Mouse (Mus musculus): Measurements from ENCODE around the gene Lrrc29. TPM values are rescaled to one million over a fixed set of nuclear protein-coding genes. Genes with fewer than 3 reads are reported as not detected.

Lrrc29 gene
- polyA plus RNA-seq, 1 experiment from 2014 or later: 0.78 TPM

- H3K4me3 ChIP-seq (replicated peaks): no peak overlapping the region
- H3K36me3 ChIP-seq (replicated peaks): peaks cover 24% of the 10 kb centered on the region; the same call in 1 of the 2 replicates
- no peak overlapping the region for H3K27ac ChIP-seq
- no peaks in the 10 kb centered on the region for H3K27me3 ChIP-seq
- no peak overlapping the region for H3K4me2 ChIP-seq
- H3K4me1 ChIP-seq: peaks cover 15% of the 10 kb centered on the region
- ATAC-seq (ENCODE audit: low FRiP score): no peak
- 84% methylated on average over 8 of the region's 8 CpGs for WGBS
- no peak overlapping the region for H3K9ac ChIP-seq
- H3K9me3 ChIP-seq: no peaks in the 10 kb centered on the region
These were observed 27.6 kb upstream of the Lrrc29 start for GRCm38 (mm10) chr8:105353583-105354135.

- Histone ChIP-seq H3K4me3 (replicated peaks) (peak overlapping the region; percentile 58), H3K36me3 (replicated peaks) (no peaks in the 10 kb centered on the region), H3K27ac (no peak overlapping the region), H3K27me3 (peaks cover 7% of the 10 kb centered on the region), H3K9ac (peak overlapping the region; percentile 60; the same call in 1 of the 2 replicates), H3K4me2 (peak overlapping the region; percentile 68), H3K4me1 (peaks cover 38% of the 10 kb centered on the region), H3K9me3 (no peaks in the 10 kb centered on the region)
- ATAC-seq (ENCODE audit: low FRiP score): no peak
- 36% methylated on average over 7 of the region's 7 CpGs for WGBS
These were observed 24.1 kb upstream of the Lrrc29 start for GRCm38 (mm10) chr8:105350186-105350585.

DNA sequence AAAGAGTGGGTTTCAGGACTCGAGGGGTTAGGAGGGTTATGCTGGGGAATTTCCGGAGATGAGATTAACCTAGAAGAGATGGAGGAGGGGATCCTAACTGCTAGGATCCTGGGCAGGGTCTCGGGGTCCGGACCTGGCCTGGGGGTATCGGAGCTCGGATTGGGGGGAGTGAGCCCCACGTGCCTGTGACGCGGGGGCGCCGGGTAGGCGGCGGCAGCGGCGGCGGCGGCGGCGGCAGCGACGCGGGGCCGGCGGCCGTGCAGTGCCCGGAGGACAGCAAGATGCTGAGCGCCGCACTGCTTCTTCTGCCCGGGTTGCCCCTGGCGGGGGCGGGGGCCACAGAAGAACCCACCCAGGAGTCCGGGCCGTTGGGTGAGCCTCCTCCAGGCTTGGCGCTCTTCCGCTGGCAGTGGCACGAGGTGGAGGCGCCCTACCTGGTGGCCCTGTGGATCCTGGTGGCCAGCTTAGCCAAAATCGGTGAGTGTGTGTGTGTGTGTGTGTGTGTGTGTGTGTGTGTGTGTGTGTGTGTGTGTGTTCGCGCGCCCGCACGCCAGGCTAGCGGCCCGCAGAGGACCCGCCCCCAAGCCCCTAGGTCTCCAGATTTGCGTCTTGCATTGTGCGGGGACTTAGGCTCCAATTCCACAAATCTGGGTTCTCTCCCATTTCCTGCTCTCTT is 23.2 kb upstream of the Lrrc29 start:
- H3K4me1 ChIP-seq: peaks cover 38% of the 10 kb centered on the region

DNA sequence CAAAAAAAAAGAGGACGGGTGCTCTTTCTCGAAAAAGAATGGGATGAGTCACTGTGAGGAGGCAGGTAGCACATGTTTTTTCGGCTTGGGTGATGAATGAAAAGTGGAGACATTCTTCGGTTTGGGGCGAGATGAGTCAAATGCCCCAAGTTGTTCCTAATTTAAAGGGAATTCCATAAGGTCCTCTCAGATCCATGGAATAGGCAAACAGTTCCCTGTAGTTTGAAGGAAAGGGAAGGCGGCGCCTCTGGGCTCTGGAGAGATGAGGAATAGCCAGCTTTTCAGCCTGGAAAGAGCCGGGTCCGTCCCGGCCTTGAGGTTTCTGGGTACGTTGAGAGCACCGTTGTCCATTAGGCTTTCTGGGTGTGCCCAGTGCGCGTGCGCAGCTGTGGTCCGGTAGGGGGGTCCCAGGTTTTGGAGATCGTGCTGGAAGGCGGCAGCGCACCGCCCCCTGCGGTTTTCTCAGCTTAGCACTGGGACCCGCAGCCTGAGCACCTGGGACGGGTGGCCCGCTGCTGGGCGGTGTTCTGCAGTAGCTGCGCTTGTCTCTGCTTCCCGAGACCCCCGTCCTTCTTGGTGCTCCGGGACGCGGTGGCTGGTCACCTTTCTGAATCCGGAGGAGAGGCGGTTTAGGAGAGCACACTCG is 22.5 kb upstream of the Lrrc29 start, which contains the start of gene Slc9a5:
Slc9a5 (plus strand) TSS at position 394 of the 646 bp plus-strand sequence.
- peaks cover 38% of the 10 kb centered on the region for H3K4me1 ChIP-seq
- H3K27ac ChIP-seq: peak within 1 kb of the TSS; percentile 77
- H3K36me3 ChIP-seq (replicated peaks): no peaks in the 10 kb centered on the region
- peak within 1 kb of the TSS; percentile 58 for H3K4me3 ChIP-seq (replicated peaks)
- peak; percentile 44 for ATAC-seq (ENCODE audit: low FRiP score)
- peaks cover 7% of the 10 kb centered on the region for H3K27me3 ChIP-seq
- no peaks in the 10 kb centered on the region for H3K9me3 ChIP-seq
- peak within 1 kb of the TSS; percentile 60 for H3K9ac ChIP-seq
- WGBS: under 1% methylated on average over 34 of the region's 34 CpGs
- peak within 1 kb of the TSS; percentile 68 for H3K4me2 ChIP-seq

More for the DNA sequence above, 23.2 kb upstream of the Lrrc29 start:
- peaks cover 7% of the 10 kb centered on the region for H3K27me3 ChIP-seq
- H3K4me3 ChIP-seq (replicated peaks): peak overlapping the region; percentile 58
- under 1% methylated on average over 47 of the region's 48 CpGs for WGBS
- H3K27ac ChIP-seq: peak overlapping the region; percentile 77
- ATAC-seq (ENCODE audit: low FRiP score): peak; percentile 33
- H3K9me3 ChIP-seq: no peaks in the 10 kb centered on the region
- H3K4me2 ChIP-seq: peak overlapping the region; percentile 68
- H3K36me3 ChIP-seq (replicated peaks): no peaks in the 10 kb centered on the region
- peak overlapping the region; percentile 60 for H3K9ac ChIP-seq

- WGBS: under 1% methylated on average over 53 of the region's 53 CpGs
These were observed 21.5 kb upstream of the Lrrc29 start, which contains the start of gene Fhod1 for GRCm38 (mm10) chr8:105347428-105348221. Gene Fhod1 (minus strand): TSS chr8:105347953.

DNA sequence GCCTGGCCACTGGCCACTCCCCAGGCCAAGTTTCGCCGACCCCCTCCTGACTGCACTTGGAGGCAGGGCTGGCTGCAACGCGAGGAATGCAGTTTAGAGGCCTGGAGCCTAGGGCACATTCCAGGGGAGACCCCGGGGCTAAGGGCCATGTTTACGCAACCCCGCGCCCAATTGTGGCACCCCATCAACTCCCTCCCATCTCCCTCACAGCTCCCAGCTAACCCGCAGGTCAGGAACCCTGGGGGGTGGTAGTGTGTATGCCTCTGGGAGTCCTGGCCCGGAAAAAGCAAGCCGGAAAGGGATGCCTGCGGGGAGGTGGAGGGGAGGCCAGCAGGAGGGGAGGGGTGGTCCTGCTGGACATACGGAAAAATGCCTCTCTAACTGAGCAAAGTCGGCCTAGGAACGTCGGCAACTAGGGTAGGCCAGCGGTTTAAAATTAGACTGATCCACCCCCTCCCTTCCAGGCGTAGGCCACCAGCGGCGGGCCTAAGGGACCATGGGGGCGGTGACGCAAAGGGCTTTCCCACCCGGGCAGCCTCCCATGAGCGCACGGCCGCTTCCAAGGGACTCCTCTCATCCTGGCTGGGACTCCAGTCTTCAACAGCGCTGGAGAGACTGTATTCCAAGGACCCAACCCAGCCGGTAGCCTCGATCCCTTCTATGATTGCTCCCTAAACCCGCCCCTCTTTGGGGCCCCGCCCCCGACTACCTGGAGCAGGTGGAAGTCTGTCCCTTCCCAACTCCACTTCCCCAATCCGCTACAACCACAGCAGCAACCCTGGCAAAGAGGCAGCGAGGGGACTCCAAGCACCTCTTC is 20.7 kb upstream of the Lrrc29 start:
- H3K4me1 ChIP-seq: peaks cover 38% of the 10 kb centered on the region
- WGBS: 1% methylated on average over 34 of the region's 34 CpGs
- H3K4me3 ChIP-seq (replicated peaks): peak overlapping the region; percentile 58
- H3K27ac ChIP-seq: peak overlapping the region; percentile 77
- H3K4me2 ChIP-seq: peak overlapping the region; percentile 68
- no peaks in the 10 kb centered on the region for H3K36me3 ChIP-seq (replicated peaks)
- peak overlapping the region; percentile 60 for H3K9ac ChIP-seq
- peak; percentile 13 for ATAC-seq (ENCODE audit: low FRiP score)
- peaks cover 7% of the 10 kb centered on the region for H3K27me3 ChIP-seq
- H3K9me3 ChIP-seq: no peaks in the 10 kb centered on the region

More at GRCm38 (mm10) chr8:105347428-105348221, 21.5 kb upstream of the Lrrc29 start, which contains the start of gene Fhod1:
- Histone ChIP-seq H3K4me1 (peaks cover 38% of the 10 kb centered on the region), H3K36me3 (replicated peaks) (no peaks in the 10 kb centered on the region), H3K4me3 (replicated peaks) (peak within 1 kb of the TSS; percentile 58), H3K4me2 (peak within 1 kb of the TSS; percentile 68), H3K27me3 (peaks cover 7% of the 10 kb centered on the region), H3K9me3 (no peaks in the 10 kb centered on the region), H3K27ac (peak within 1 kb of the TSS; percentile 77), H3K9ac (peak within 1 kb of the TSS; percentile 60)
- ATAC-seq (ENCODE audit: low FRiP score): peak; percentile 91

- Histone ChIP-seq H3K4me2 (peak overlapping the region; percentile 68; the same call in 1 of the 2 replicates), H3K27me3 (peaks cover 7% of the 10 kb centered on the region), H3K4me1 (peaks cover 34% of the 10 kb centered on the region), H3K9me3 (no peaks in the 10 kb centered on the region), H3K4me3 (replicated peaks) (no peak overlapping the region), H3K36me3 (replicated peaks) (no peaks in the 10 kb centered on the region), H3K27ac (0 out of 2 replicates have a peak overlapping the region, but pooled peaks have one; percentile 1), H3K9ac (no peak overlapping the region)
- ATAC-seq (ENCODE audit: low FRiP score): no peak
- 67% methylated on average over 7 of the region's 7 CpGs for WGBS
These were observed 19.2 kb upstream of the Lrrc29 start for GRCm38 (mm10) chr8:105345061-105345975.

DNA sequence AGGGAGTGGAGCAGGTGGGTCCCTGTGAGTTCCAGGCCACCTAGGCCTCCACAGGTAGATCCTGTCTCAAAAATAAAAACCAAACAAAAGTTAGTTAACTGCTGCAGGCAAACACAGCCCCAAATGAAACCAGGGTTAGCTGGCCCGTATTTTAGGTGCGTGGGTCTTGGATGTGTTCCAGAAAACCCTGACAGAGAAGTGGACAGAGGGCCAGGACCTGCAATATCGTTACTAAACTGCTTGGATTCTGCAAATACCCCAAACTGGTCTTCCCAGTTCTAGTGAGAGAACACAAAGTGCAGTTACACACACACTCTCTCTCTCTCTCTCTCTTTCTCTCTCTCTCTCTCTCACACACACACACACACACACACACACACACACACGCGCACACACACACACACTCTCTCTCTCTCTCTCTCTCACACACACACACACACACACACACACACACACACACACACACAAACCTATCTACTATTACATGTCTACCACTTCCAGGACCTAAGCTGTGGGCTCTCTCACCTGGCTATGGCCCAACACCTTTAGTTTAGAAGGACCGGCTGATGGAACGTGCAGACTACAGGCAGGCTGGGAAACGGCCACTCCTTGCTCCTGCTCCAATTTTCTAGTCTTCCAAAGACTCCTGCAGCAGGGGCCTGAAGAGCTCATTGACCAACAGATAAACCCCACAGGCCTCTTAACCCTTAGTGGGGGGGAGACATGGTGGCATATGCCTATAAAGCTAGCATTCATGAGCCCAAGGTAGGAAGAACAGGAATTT is 17.9 kb upstream of the Lrrc29 start:
- no peak overlapping the region for H3K27ac ChIP-seq
- no peaks in the 10 kb centered on the region for H3K36me3 ChIP-seq (replicated peaks)
- peaks cover 7% of the 10 kb centered on the region for H3K27me3 ChIP-seq
- ATAC-seq (ENCODE audit: low FRiP score): no peak
- no peak overlapping the region for H3K9ac ChIP-seq
- WGBS: 71% methylated on average over 8 of the region's 8 CpGs
- no peaks in the 10 kb centered on the region for H3K9me3 ChIP-seq
- H3K4me2 ChIP-seq: no peak overlapping the region
- H3K4me1 ChIP-seq: peaks cover 22% of the 10 kb centered on the region
- H3K4me3 ChIP-seq (replicated peaks): no peak overlapping the region

- H3K36me3 ChIP-seq (replicated peaks): no peaks in the 10 kb centered on the region
- no peak overlapping the region for H3K4me3 ChIP-seq (replicated peaks)
- H3K4me1 ChIP-seq: peaks cover 19% of the 10 kb centered on the region
- peaks cover 8% of the 10 kb centered on the region for H3K27me3 ChIP-seq
- no peak overlapping the region for H3K4me2 ChIP-seq
- no peak overlapping the region for H3K9ac ChIP-seq
- ATAC-seq (ENCODE audit: low FRiP score): no peak
- WGBS: 70% methylated on average over 4 of the region's 4 CpGs
- no peaks in the 10 kb centered on the region for H3K9me3 ChIP-seq
- H3K27ac ChIP-seq: no peak overlapping the region
These were observed 16.7 kb upstream of the Lrrc29 start for GRCm38 (mm10) chr8:105342768-105343167.

DNA sequence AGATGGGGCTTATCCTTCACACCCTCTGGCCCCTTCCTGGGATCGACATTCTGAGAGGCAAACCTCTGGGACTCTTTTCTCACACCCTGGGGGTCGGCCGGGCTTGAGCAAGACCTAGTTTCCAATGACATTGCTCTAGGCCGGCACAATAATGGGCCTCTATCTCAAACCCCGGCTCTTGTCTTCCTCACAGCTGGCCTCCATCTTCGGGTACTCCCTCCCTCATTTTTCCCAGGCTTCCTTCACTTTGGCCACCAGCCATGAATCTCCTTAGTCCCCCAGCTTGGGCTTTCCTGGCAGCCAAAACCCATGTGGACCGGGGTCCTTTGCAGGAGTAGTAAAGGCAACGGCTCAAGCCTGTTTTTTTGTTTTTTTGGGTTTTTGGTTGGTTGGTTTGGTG is 15.3 kb upstream of the Lrrc29 start:
- no peak overlapping the region for H3K4me2 ChIP-seq
- H3K36me3 ChIP-seq (replicated peaks): peaks cover 5% of the 10 kb centered on the region
- no peak overlapping the region for H3K4me3 ChIP-seq (replicated peaks)
- ATAC-seq (ENCODE audit: low FRiP score): no peak
- peaks cover 7% of the 10 kb centered on the region for H3K4me1 ChIP-seq
- H3K9ac ChIP-seq: no peak overlapping the region
- H3K9me3 ChIP-seq: no peaks in the 10 kb centered on the region
- H3K27ac ChIP-seq: no peak overlapping the region
- 0 out of 2 replicates have a peak, but pooled peaks cover 5% of the 10 kb centered on the region for H3K27me3 ChIP-seq
- 49% methylated on average over 8 of the region's 8 CpGs for WGBS
